Mouse (Mus musculus): ENCODE results near the gene Saa4. TPM values are rescaled to one million over a fixed set of nuclear protein-coding genes. Genes with fewer than 3 reads are reported as not detected.

Saa4 gene
- polyA plus RNA-seq, 1 experiment from 2014 or later = 2.3 TPM

- H3K4me1 ChIP-seq (ENCODE audit: insufficient read depth) = peaks cover 5% of the 10 kb centered on the region
- no peaks in the 10 kb centered on the region for H3K27me3 ChIP-seq (ENCODE audit: insufficient read depth, low read length)
- no peak for TF ChIP-seq EP300 (IDR thresholded peaks at IDR 0.05; ENCODE audit: low read depth)
- TF ChIP-seq CTCF (IDR thresholded peaks at IDR 0.05; ENCODE audit: low read depth) = no peak
- H3K4me2 ChIP-seq (ENCODE audit: low read depth, low read length) = no peak overlapping the region
- H3K4me3 ChIP-seq (ENCODE audit: low read depth, low read length) = no peak overlapping the region
- DNase-seq (no peak), ATAC-seq (no peak)
- no peak overlapping the region for H3K27ac ChIP-seq (ENCODE audit: low read depth)
- WGBS (ENCODE audit: insufficient replicate concordance) = 67% methylated on average over 9 of the region's 9 CpGs
- no peak overlapping the region for H3K9ac ChIP-seq (replicated peaks)
- H3K9me3 ChIP-seq (ENCODE audit: low read length) = no peaks in the 10 kb centered on the region
- no peaks in the 10 kb centered on the region for H3K36me3 ChIP-seq (replicated peaks; ENCODE audit: insufficient read depth, low read length)
These were observed 11.9 kb downstream of the Saa4 start for GRCm38 (mm10) chr7:46720460-46720859.

- Histone ChIP-seq H3K4me3 (ENCODE audit: low read depth, low read length) (no peak overlapping the region), H3K4me2 (ENCODE audit: low read depth, low read length) (no peak overlapping the region), H3K27ac (ENCODE audit: low read depth) (0 out of 2 replicates have a peak overlapping the region, but pooled peaks have one; percentile 2), H3K36me3 (replicated peaks; ENCODE audit: insufficient read depth, low read length) (no peaks in the 10 kb centered on the region), H3K27me3 (ENCODE audit: insufficient read depth, low read length) (no peaks in the 10 kb centered on the region), H3K9me3 (ENCODE audit: low read length) (no peaks in the 10 kb centered on the region), H3K4me1 (ENCODE audit: insufficient read depth) (peaks cover 5% of the 10 kb centered on the region), H3K9ac (replicated peaks) (no peak overlapping the region)
- WGBS (ENCODE audit: insufficient replicate concordance) = 50% methylated on average over 7 of the region's 7 CpGs
- TF ChIP-seq CTCF (IDR thresholded peaks at IDR 0.05; ENCODE audit: low read depth) (no peak), EP300 (IDR thresholded peaks at IDR 0.05; ENCODE audit: low read depth) (peak; percentile 76)
- ATAC-seq (peak; percentile 89), DNase-seq (peak; percentile 66)
These were observed 12.9 kb downstream of the Saa4 start for GRCm38 (mm10) chr7:46719526-46719925.

GRCm38 (mm10) chr7:46718591-46719270 is 13.7 kb downstream of the Saa4 start:
- H3K27ac ChIP-seq (ENCODE audit: low read depth) = no peak overlapping the region
- H3K4me1 ChIP-seq (ENCODE audit: insufficient read depth) = peaks cover 5% of the 10 kb centered on the region
- H3K4me2 ChIP-seq (ENCODE audit: low read depth, low read length) = no peak overlapping the region
- DNase-seq (no peak), ATAC-seq (0 out of 2 replicates have a peak, but pooled peaks have one; percentile 16)
- H3K36me3 ChIP-seq (replicated peaks; ENCODE audit: insufficient read depth, low read length) = no peaks in the 10 kb centered on the region
- no peaks in the 10 kb centered on the region for H3K27me3 ChIP-seq (ENCODE audit: insufficient read depth, low read length)
- no peaks in the 10 kb centered on the region for H3K9me3 ChIP-seq (ENCODE audit: low read length)
- no peak for TF ChIP-seq EP300 (IDR thresholded peaks at IDR 0.05; ENCODE audit: low read depth)
- TF ChIP-seq CTCF (IDR thresholded peaks at IDR 0.05; ENCODE audit: low read depth) = no peak
- H3K4me3 ChIP-seq (ENCODE audit: low read depth, low read length) = no peak overlapping the region
- no peak overlapping the region for H3K9ac ChIP-seq (replicated peaks)
- WGBS (ENCODE audit: insufficient replicate concordance) = 56% methylated on average over 7 of the region's 7 CpGs

- WGBS (ENCODE audit: insufficient replicate concordance) = 27% methylated on average over 5 of the region's 5 CpGs
- H3K4me2 ChIP-seq (ENCODE audit: low read depth, low read length) = no peak overlapping the region
- H3K4me1 ChIP-seq (ENCODE audit: insufficient read depth) = peaks cover 5% of the 10 kb centered on the region
- H3K4me3 ChIP-seq (ENCODE audit: low read depth, low read length) = no peak overlapping the region
- no peaks in the 10 kb centered on the region for H3K36me3 ChIP-seq (replicated peaks; ENCODE audit: insufficient read depth, low read length)
- H3K27ac ChIP-seq (ENCODE audit: low read depth) = no peak overlapping the region
- H3K27me3 ChIP-seq (ENCODE audit: insufficient read depth, low read length) = no peaks in the 10 kb centered on the region
- ATAC-seq = no peak
- DNase-seq = no peak
- H3K9ac ChIP-seq (replicated peaks) = no peak overlapping the region
- H3K9me3 ChIP-seq (ENCODE audit: low read length) = no peaks in the 10 kb centered on the region
- TF ChIP-seq CTCF (IDR thresholded peaks at IDR 0.05; ENCODE audit: low read depth) (no peak), EP300 (IDR thresholded peaks at IDR 0.05; ENCODE audit: low read depth) (no peak)
These were observed 15.5 kb downstream of the Saa4 start for GRCm38 (mm10) chr7:46716897-46717296.

- 71% methylated on average over 5 of the region's 5 CpGs for WGBS (ENCODE audit: insufficient replicate concordance)
- Histone ChIP-seq H3K4me3 (ENCODE audit: low read depth, low read length) (no peak within 1 kb of the TSS), H3K4me2 (ENCODE audit: low read depth, low read length) (no peak within 1 kb of the TSS), H3K9me3 (ENCODE audit: low read length) (no peaks in the 10 kb centered on the region), H3K27ac (ENCODE audit: low read depth) (no peak within 1 kb of the TSS), H3K9ac (replicated peaks) (no peak within 1 kb of the TSS), H3K36me3 (replicated peaks; ENCODE audit: insufficient read depth, low read length) (no peaks in the 10 kb centered on the region), H3K4me1 (ENCODE audit: insufficient read depth) (peaks cover 5% of the 10 kb centered on the region), H3K27me3 (ENCODE audit: insufficient read depth, low read length) (no peaks in the 10 kb centered on the region)
- TF ChIP-seq CTCF (IDR thresholded peaks at IDR 0.05; ENCODE audit: low read depth) (no peak), EP300 (IDR thresholded peaks at IDR 0.05; ENCODE audit: low read depth) (no peak)
- DNase-seq (no peak), ATAC-seq (no peak)
These were observed 16.8 kb downstream of the Saa4 start, which contains the start of gene Saa3 for GRCm38 (mm10) chr7:46715600-46715999. Gene Saa3, minus strand, starts transcription at chr7:46715700.

- DNase-seq (peak; percentile 75), ATAC-seq (no peak)
- no peak for TF ChIP-seq EP300 (IDR thresholded peaks at IDR 0.05; ENCODE audit: low read depth)
- peak; percentile 96 for TF ChIP-seq CTCF (IDR thresholded peaks at IDR 0.05; ENCODE audit: low read depth)
- H3K36me3 ChIP-seq (replicated peaks; ENCODE audit: insufficient read depth, low read length) = no peaks in the 10 kb centered on the region
- H3K4me3 ChIP-seq (ENCODE audit: low read depth, low read length) = no peak overlapping the region
- peaks cover 9% of the 10 kb centered on the region for H3K4me1 ChIP-seq (ENCODE audit: insufficient read depth)
- H3K4me2 ChIP-seq (ENCODE audit: low read depth, low read length) = no peak overlapping the region
- no peaks in the 10 kb centered on the region for H3K9me3 ChIP-seq (ENCODE audit: low read length)
- no peak overlapping the region for H3K9ac ChIP-seq (replicated peaks)
- 25% methylated on average over 6 of the region's 6 CpGs for WGBS (ENCODE audit: insufficient replicate concordance)
- H3K27me3 ChIP-seq (ENCODE audit: insufficient read depth, low read length) = no peaks in the 10 kb centered on the region
- H3K27ac ChIP-seq (ENCODE audit: low read depth) = no peak overlapping the region
These were observed 17.9 kb downstream of the Saa4 start for GRCm38 (mm10) chr7:46714518-46714917.

All from liver, postnatal 0 days (tissue).